Mouse (Mus musculus): ENCODE measurements around the gene Hgfac.

The Hgfac gene

DNA sequence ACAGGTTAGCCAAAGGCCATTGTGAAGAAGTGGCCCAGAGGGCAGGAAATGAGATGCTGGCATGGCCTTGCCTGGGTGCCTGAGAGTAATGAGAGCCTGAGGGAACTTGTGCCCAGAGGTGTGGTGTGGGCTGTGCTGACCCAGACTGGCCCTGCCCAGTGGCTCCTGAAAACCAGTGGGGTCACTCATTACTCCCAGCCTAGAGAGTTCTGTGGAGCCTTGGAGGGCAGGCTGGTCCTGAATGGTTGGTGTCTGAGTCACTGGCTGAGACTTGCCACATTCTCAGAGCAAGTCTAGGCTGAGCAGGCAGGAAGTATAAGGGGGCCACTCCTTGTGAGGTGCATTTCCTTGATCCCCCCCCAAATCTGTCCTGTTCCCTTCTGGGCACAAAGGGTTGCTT, 3.9 kb upstream of the Hgfac start:
- DNase-seq (ENCODE audit: low read depth), result peak; percentile 44

- no peak for DNase-seq (ENCODE audit: low read depth)
Observed at GRCm38 (mm10) chr5:35042431-35043109, 1.3 kb downstream of the Hgfac start.

GRCm38 (mm10) chr5:35043110-35043451, 1.8 kb downstream of the Hgfac start:
- peak; percentile 90 for DNase-seq (ENCODE audit: low read depth)

DNA sequence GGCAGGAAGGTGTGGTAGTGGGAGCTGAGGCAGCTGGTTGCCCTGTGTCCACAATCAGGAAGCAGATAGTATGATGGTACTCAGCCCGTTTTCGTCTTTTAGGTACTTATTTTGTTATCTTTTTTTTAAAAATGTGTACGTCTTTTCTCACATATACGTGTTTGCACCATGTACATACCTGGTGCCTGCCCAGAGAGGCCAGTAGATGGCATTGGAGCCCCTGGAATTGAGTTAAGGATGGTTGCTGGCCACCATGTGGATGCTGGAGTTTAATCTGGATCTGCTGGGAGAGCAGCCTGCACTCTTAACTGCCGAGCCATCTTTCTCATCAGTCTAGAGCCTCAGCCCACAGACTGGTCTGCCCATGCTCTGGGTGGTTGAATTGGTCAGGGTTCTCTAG, 9.2 kb downstream of the Hgfac start:
- peak; percentile 21 for DNase-seq (ENCODE audit: low read depth)

DNA sequence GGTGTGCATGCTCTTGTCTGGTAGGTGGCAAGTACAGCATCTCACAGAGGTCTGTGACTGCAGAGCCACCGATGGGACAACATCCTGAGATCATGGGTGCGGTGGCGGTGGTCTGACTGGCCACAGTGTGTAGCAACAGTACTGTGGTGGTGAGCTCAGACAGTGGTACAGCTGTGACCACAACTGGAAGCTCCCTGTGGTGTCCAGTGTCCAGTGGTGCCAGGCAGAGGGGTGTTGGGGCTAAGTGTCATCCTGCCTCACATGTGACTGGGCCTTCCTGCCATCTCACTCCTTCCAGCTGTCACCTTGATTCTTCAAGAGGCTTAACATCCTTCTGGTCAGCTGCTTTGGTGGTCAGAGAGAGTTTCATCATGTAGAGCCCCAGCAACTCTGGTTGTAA, 13.3 kb downstream of the Hgfac start:
- no peak for DNase-seq (ENCODE audit: low read depth)

- DNase-seq (ENCODE audit: low read depth), result no peak
Observed at GRCm38 (mm10) chr5:35055076-35055475, 13.8 kb downstream of the Hgfac start.

GRCm38 (mm10) chr5:35056604-35057432, 15.5 kb downstream of the Hgfac start, which contains the start of gene Dok7:
Dok7 (plus strand) TSS chr5:35056766.
- DNase-seq (ENCODE audit: low read depth), result no peak

- DNase-seq (ENCODE audit: low read depth), result no peak
Observed at GRCm38 (mm10) chr5:35057582-35057981, 16.3 kb downstream of the Hgfac start.

GRCm38 (mm10) chr5:35058216-35058615, 16.9 kb downstream of the Hgfac start:
- DNase-seq (ENCODE audit: low read depth), result no peak

GRCm38 (mm10) chr5:35060098-35060497, 18.8 kb downstream of the Hgfac start:
- no peak for DNase-seq (ENCODE audit: low read depth)

DNA sequence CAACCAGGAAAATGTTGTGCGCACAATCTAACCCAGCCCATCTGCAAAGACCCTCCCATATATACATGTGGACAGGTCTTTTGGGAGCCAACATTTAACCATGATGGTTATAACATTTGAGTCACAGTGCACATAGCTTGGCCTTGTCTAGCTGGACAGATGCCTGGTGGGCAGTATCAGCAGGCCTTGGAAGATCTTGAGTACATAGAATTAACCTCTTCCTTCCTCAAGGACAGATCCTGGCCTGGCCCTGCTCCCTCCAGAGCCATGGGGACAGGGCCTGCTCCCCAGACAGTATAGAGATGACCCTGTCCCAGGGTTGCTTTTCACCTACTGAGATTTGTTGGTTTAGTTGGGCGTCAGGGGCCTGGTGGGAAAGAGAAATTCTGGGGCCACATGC, 28.5 kb downstream of the Hgfac start:
- DNase-seq (ENCODE audit: low read depth), result no peak

DNA sequence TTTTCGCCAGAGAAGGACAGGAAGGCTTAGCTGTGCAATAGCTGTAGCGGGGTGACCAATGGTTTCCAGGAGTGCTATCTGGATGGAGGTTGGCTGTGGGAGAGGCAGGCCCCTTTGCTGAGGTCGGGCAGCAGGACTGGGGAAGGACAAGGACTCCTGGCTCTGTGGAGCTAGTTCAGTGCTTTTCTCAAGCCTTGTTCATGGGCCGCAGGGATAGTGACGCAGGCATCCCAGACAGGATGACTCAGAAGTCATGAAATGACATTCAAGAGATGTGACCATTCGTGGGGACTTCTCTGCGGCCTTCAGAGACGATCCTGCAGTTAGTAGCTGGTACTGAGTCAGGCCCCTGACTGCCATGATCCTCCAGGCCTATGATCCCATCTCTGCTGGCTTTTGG, 29.0 kb downstream of the Hgfac start:
- DNase-seq (ENCODE audit: low read depth), result no peak

GRCm38 (mm10) chr5:35070953-35071352, 29.6 kb downstream of the Hgfac start:
- no peak for DNase-seq (ENCODE audit: low read depth)

DNA sequence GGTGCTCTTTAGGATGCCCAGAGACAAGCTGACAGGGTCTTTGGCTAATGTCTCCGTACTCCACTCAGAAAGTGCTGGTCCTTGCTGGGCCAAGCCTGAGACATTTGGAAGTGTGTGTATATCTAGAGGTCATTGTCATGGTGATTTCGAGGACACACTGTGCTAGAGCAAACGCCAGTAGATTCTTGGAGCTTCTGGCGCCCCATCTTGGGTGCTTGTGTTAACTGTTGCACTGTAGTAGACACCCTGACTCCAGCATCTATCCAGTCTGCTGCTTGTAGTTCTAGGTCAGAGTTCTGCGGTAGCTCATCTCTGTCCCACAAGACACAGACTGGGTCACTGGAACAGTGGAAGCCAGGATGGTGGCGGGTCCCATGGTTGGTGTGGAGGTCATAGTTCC, 30.5 kb downstream of the Hgfac start:
- no peak for DNase-seq (ENCODE audit: low read depth)

- DNase-seq (ENCODE audit: low read depth), result no peak
Observed at GRCm38 (mm10) chr5:35073235-35073634, 31.9 kb downstream of the Hgfac start.

GRCm38 (mm10) chr5:35073992-35074391, 32.7 kb downstream of the Hgfac start:
- no peak for DNase-seq (ENCODE audit: low read depth)

- DNase-seq (ENCODE audit: low read depth), result no peak
Observed at GRCm38 (mm10) chr5:35076369-35076768, 35.1 kb downstream of the Hgfac start.

- no peak for DNase-seq (ENCODE audit: low read depth)
Observed at GRCm38 (mm10) chr5:35079101-35079500, 37.8 kb downstream of the Hgfac start.

DNA sequence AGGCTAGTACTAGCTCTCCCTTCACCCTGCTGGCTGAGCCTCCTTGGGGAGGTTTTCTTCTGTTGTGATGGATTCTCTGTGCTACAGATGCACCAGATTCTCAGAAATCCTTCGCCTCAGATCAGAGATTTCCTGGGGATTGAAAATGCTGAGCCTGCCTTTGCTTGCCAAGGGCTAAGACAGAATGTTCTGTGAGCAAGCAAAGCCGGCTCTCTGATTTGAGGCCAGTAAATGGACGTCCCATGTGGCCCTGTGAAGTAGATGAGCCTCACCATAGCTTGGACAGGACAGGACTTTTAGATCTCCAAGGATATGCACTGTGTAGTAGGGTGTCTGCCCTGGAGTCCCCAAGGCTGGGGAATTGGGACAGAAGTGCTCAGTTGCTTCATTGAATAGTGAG, 43.6 kb downstream of the Hgfac start:
- no peak for DNase-seq (ENCODE audit: low read depth)

- DNase-seq (ENCODE audit: low read depth), result peak; percentile 66
Observed at GRCm38 (mm10) chr5:35088785-35089613, 47.7 kb downstream of the Hgfac start.

DNA sequence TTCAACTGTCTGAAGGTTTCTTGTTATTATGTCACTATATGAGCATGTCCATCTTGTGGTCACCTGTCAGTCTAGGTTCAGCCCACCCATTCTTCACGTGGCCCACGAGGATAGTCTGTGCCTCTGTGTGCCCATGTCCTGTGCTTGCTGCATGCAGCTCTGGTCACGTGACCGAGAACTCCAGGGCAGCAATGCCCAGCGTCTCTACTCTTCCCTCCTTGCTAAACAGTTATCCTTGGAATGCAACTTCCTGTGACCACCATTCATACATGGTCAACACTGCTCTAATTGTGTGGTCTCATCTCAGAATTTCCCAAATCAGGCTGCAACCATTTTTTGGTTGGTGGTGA, 48.3 kb downstream of the Hgfac start:
- no peak for DNase-seq (ENCODE audit: low read depth)

GRCm38 (mm10) chr5:35091636-35092035, 50.3 kb downstream of the Hgfac start:
- DNase-seq (ENCODE audit: low read depth), result no peak

Measured in NIH3T3 (cell line).